Mouse (Mus musculus) Patski (cell line): ENCODE measurements at regions not wholly inside any gene's neighbourhood (a gene's known extent, or its start where the extent isn't known, plus 50 kb on each side); places are given as distances from the start of the nearest gene placed in this dataset.
A peak's percentile ranks its signal among the peaks of the same experiment; 100 is the strongest.

ENCODE experiments used
- ATAC-seq: fragments of 100-300 bp; one replicate; pipeline ENCODE4 v1.8.0; 2021
- CTCF ChIA-PET: fragments of 350-600 bp; sonication (Branson Sonifier 250); formaldehyde crosslinking; loops from one replicate; lab custom pipeline; 2022; ENCODE audit warnings: inconsistent platforms; lab: Charles Lee
- POLR2A ChIA-PET: fragments of 350-600 bp; sonication (Branson Sonifier 250); formaldehyde crosslinking; loops from one replicate; lab custom pipeline; 2022; ENCODE audit warnings: antibody characterized with exemption, inconsistent platforms; lab: Charles Lee
- DNase-seq: peaks from one replicate; pipeline ENCODE4 v3.0.0-alpha.2; 2011; ENCODE audit warnings: low read depth, low spot score
- H3K27me3 ChIP-seq: fragments of 371-371 bp; one replicate; pipeline ENCODE4 v1.5.1; 2021
- CTCF ChIP-seq: fragments of 100-300 bp; IDR thresholded peaks from one replicate; pipeline ENCODE4 v1.5.1; 2021
- in situ Hi-C: fragments of 300-500 bp; cut with MboI; formaldehyde crosslinking; loops from 3 replicates; pipeline ENCODE4 v1.11.1; 2018; ENCODE audit warnings: low pct_unique_long_range_greater_than_20kb, mixed read lengths

DNA sequence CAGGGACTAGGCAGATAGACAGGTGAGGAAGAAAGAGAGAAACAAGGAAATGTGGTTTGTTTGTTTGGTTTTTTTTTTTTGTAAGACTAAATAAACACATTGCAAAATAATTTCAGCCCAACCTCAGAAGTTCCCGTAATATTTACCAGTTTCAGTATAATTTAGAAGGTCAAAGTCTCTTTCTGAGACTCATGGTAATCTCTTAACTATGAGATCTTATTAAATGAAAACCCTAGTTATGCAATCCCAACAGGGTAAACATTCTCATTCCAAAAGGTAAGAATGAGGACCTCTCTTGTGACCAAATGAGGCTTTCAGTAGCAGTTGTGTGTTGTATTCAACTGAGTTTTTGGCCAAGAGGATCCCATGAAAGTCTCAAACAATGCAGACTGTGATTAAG lies 524.7 kb upstream of the Kif18a start:
- in situ Hi-C loops = no loop called here

GRCm38 (mm10) chr2:108756251-108756650 lies 524.3 kb upstream of the Kif18a start:
- POLR2A ChIA-PET = no interaction called here
- CTCF ChIA-PET = interaction anchor here (1.3 kb wide), 1 partner anchor 9 kb away, joined by 3 read pairs; no protein-coding TSS in a partner anchor
- ATAC-seq (no peak), DNase-seq (no peak)
- no peak for TF ChIP-seq CTCF
- in situ Hi-C loops = no loop called here
- no peaks in the 10 kb centered on the region for H3K27me3 ChIP-seq

More for the DNA sequence above, 524.7 kb upstream of the Kif18a start:
- no peak for TF ChIP-seq CTCF
- DNase-seq (no peak), ATAC-seq (no peak)
- ChIA-PET CTCF (no interaction called here), POLR2A (no interaction called here)
- H3K27me3 ChIP-seq = no peaks in the 10 kb centered on the region

GRCm38 (mm10) chr2:108764703-108765102 lies 515.8 kb upstream of the Kif18a start:
- ChIA-PET CTCF (interaction anchor here (1.1 to 1.2 kb wide), 2 partner anchors 9 to 20 kb away, joined by 3 read pairs; no protein-coding TSS in a partner anchor), POLR2A (no interaction called here)
- no peaks in the 10 kb centered on the region for H3K27me3 ChIP-seq
- in situ Hi-C loops = no loop called here
- peak; percentile 47 for ATAC-seq
- TF ChIP-seq CTCF = no peak
- DNase-seq = no peak

DNA sequence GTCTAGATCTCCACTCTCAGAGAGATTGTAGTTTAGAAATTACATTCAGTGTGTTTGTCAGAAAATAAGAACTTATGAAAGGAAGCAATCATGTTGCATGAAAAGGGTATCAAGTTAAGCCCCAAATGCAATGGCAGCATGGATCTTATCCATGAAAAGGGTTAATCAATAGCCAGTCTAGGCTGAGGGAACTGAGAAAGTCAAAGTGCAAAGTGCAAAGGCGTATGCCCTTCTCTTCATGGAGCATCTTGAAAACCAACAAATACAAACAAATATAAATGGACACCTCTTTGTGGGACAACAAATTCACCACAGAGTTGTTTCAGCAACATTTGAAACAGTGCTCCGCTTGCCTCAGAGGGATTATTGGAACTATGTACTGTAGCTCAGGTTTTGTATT lies 514.1 kb upstream of the Kif18a start:
- in situ Hi-C loops = no loop called here
- DNase-seq (no peak), ATAC-seq (no peak)
- ChIA-PET CTCF (interaction anchor here (2.0 kb wide), 1 partner anchor 12 kb away, joined by 4 read pairs; no protein-coding TSS in a partner anchor), POLR2A (interaction anchor here (0.6 kb wide), 1 partner anchor 1163 kb away, joined by 3 read pairs; no protein-coding TSS in a partner anchor)
- TF ChIP-seq CTCF = no peak
- H3K27me3 ChIP-seq = no peaks in the 10 kb centered on the region

DNA sequence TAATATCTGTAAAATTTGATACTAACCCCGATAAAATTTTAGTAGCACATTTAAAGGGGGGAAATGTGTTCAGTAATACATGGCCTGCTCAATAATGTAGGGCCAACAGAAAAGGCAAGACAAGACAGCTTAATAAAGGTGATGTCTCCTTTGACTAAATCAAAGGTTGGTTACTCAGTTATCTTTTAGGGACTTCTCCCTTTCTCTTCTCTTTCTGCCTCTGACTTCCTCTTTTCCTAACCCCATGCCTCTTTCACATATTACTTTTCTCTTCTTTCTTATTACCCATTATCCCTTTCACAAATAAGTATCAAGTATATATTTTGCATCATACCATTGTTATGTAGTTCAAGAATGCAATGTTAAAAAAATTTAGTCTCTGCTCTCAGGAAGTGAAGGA lies 510.2 kb upstream of the Kif18a start:
- ChIA-PET POLR2A (no interaction called here), CTCF (no interaction called here)
- ATAC-seq (no peak), DNase-seq (no peak)
- no peaks in the 10 kb centered on the region for H3K27me3 ChIP-seq
- no peak for TF ChIP-seq CTCF
- in situ Hi-C loops = no loop called here

- no peak for DNase-seq
- ChIA-PET POLR2A (no interaction called here), CTCF (no interaction called here)
- no peak for TF ChIP-seq CTCF
- no peaks in the 10 kb centered on the region for H3K27me3 ChIP-seq
- in situ Hi-C loops = no loop called here
- no peak for ATAC-seq
Observed at GRCm38 (mm10) chr2:108783457-108783856, 497.1 kb upstream of the Kif18a start.

DNA sequence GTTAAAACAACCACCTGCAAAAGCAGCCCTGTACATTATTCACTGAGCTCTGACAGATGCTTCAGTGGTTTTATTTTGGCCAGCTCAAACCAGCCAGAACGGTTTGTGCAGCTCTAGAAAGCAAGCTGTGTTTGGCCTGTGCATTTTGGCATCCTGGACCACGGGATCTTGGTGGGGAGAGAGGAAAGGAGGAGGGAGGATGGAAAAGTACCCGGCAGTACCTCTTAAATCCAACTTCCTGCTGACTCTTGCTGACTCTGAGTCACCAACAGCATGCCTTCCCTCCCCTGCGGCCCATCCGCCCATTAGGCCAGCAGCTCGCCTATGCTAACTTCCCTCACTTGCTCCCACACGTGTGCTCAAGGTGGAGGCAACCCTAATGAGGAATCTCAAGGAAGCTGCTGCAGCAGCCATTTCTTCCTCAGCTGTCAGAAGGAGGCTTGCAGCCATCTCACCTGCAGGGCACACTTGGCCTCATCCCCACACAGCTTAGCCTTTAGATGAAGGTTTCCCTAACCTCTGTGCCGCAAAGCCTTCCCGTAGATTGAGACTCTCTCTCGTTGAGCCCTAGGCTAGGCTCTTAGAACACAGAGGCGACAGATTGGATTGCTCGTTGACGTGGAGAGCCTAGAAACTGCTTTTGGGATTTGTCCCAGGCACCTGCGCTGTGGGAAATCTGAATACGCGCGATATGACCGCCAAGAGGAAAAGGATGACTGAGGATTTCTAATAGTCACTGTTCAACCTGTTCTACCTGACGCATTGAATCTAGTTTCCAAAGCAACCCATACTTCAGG lies 495.2 kb upstream of the Kif18a start:
- POLR2A ChIA-PET = no interaction called here
- in situ Hi-C loops = no loop called here
- no peaks in the 10 kb centered on the region for H3K27me3 ChIP-seq
- ATAC-seq (peak; percentile 99), DNase-seq (peak; percentile 75)
- CTCF ChIA-PET = no interaction called here
- TF ChIP-seq CTCF = no peak

- no peak for ATAC-seq
- CTCF ChIA-PET = interaction anchor here (1.4 to 2.1 kb wide), 2 partner anchors 17 to 24 kb away, joined by 3 to 5 read pairs; no protein-coding TSS in a partner anchor
- POLR2A ChIA-PET = no interaction called here
- no peak for TF ChIP-seq CTCF
- H3K27me3 ChIP-seq = no peaks in the 10 kb centered on the region
- no peak for DNase-seq
- in situ Hi-C loops = no loop called here
Observed at GRCm38 (mm10) chr2:108789166-108789565, 491.4 kb upstream of the Kif18a start.

- ATAC-seq = no peak
- no peak for TF ChIP-seq CTCF
- no peaks in the 10 kb centered on the region for H3K27me3 ChIP-seq
- CTCF ChIA-PET = no interaction called here
- no peak for DNase-seq
- in situ Hi-C loops = no loop called here
- POLR2A ChIA-PET = no interaction called here
Observed at GRCm38 (mm10) chr2:108795145-108795544, 485.4 kb upstream of the Kif18a start.

- no peak for DNase-seq
- no peak for TF ChIP-seq CTCF
- no peak for ATAC-seq
- ChIA-PET CTCF (no interaction called here), POLR2A (no interaction called here)
- in situ Hi-C loops = no loop called here
- H3K27me3 ChIP-seq = no peaks in the 10 kb centered on the region
Observed at GRCm38 (mm10) chr2:108796816-108797581, 483.5 kb upstream of the Kif18a start.

GRCm38 (mm10) chr2:108812367-108812766 lies 468.2 kb upstream of the Kif18a start:
- CTCF ChIA-PET = interaction anchor here (1.2 kb wide), 1 partner anchor 23 kb away, joined by 3 read pairs; no protein-coding TSS in a partner anchor
- no peaks in the 10 kb centered on the region for H3K27me3 ChIP-seq
- DNase-seq (no peak), ATAC-seq (no peak)
- POLR2A ChIA-PET = no interaction called here
- TF ChIP-seq CTCF = no peak
- in situ Hi-C loops = no loop called here
